Mouse (Mus musculus): ENCODE measurements around the gene Ak8. TPM values are rescaled to one million over a fixed set of nuclear protein-coding genes. Genes with fewer than 3 reads are reported as not detected.

Gene Ak8
- polyA plus RNA-seq, 1 experiment from 2014 or later: 0.70 TPM

DNA sequence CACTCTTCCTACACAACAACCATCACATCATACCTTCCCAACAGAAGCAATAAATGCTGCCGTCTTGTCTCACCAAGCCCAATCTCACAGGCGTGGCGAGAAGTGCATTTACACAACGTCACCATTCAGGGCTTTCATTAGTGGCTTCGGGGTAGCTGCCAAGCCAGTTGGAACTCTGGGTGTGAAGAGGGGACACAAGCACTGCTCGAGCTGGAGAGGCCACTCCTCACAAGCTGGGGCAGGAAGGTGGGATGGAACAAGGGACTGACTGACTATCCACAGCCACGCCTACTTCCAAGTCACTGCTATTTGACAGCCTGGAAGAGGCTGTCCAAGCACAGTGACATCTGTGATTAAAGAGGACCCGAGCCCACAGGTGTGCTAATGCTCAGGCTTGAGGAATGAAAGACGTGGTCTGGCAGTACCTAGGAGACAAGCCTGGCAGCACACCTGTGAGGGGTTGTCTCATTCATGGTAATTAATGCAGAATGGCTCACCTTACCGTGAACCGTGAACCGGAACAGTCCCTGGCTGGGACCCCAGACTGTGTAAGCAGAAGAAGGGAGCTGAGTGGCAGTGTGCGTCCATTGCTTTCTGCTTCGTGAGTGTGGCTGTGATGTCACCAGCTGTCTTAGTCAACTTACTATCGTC, 46.8 kb downstream of the Ak8 start:
- no peak for DNase-seq (ENCODE audit: low spot score)
- WGBS: 77% methylated on average over 15 of the region's 15 CpGs
- H3K27me3 ChIP-seq (replicated peaks; ENCODE audit: low read depth, poor library complexity, severe bottlenecking): peaks cover 45% of the 10 kb centered on the region

DNA sequence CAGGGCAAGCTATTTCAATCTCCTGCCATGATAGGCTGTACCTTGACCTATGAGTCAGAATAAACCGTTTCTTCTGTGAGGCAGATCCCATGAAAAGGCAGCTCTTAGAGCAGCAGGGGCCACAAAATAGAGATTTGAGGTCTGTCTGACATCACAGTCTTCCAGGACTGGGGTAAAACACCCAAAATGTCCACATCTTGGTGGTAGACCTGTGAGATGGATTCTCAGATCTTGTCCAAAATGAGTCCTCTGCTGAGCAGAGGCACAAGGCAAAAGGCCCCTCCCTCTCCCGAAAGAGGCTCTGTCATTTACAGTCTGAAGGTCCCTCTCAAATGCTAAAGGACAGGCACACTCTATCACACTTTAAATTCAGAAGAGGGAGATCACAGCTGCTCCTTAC, 47.7 kb downstream of the Ak8 start:
- Histone ChIP-seq H3K27ac (replicated peaks) (no peak overlapping the region), H3K36me3 (replicated peaks) (no peaks in the 10 kb centered on the region), H3K27me3 (replicated peaks; ENCODE audit: low read depth, poor library complexity, severe bottlenecking) (peaks cover 51% of the 10 kb centered on the region), H3K4me1 (peaks cover 33% of the 10 kb centered on the region), H3K4me3 (no peak overlapping the region), H3K9me3 (no peaks in the 10 kb centered on the region)
- no peak for DNase-seq (ENCODE audit: low spot score)
- WGBS: 89% methylated on average over 2 of the region's 2 CpGs

More for the DNA sequence above, 46.8 kb downstream of the Ak8 start:
- peaks cover 24% of the 10 kb centered on the region for H3K4me1 ChIP-seq
- no peaks in the 10 kb centered on the region for H3K9me3 ChIP-seq
- no peak overlapping the region for H3K4me3 ChIP-seq
- H3K27ac ChIP-seq (replicated peaks): no peak overlapping the region
- no peaks in the 10 kb centered on the region for H3K36me3 ChIP-seq (replicated peaks)

DNA sequence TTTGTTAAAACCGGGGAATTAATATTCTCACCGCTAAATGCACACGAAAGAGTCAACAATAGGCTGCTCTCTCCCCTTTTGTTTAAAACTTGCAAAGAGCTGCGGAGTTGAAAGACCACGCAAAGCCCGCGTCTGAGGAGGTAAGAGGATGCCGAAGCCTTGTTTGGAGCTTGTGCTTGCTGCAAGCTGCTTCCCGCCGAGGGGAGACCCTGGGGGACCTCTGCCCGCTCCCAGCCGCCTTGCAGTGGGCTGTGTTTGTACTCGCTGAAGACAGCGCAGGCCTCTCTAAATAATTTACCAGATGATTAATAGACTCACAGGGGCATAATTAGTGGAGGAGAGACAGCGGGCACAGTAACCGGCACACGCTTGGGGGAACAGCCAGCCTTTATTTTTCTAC, 51.2 kb downstream of the Ak8 start:
- peak overlapping the region; percentile 51; the same call in 1 of the 2 replicates for H3K27ac ChIP-seq (replicated peaks)
- peaks cover 49% of the 10 kb centered on the region for H3K4me1 ChIP-seq
- H3K36me3 ChIP-seq (replicated peaks): no peaks in the 10 kb centered on the region
- H3K9me3 ChIP-seq: no peaks in the 10 kb centered on the region
- H3K27me3 ChIP-seq (replicated peaks; ENCODE audit: low read depth, poor library complexity, severe bottlenecking): peaks cover 80% of the 10 kb centered on the region
- H3K4me3 ChIP-seq: peak overlapping the region; percentile 60
- under 1% methylated on average over 17 of the region's 17 CpGs for WGBS
- DNase-seq (ENCODE audit: low spot score): peak; percentile 66

DNA sequence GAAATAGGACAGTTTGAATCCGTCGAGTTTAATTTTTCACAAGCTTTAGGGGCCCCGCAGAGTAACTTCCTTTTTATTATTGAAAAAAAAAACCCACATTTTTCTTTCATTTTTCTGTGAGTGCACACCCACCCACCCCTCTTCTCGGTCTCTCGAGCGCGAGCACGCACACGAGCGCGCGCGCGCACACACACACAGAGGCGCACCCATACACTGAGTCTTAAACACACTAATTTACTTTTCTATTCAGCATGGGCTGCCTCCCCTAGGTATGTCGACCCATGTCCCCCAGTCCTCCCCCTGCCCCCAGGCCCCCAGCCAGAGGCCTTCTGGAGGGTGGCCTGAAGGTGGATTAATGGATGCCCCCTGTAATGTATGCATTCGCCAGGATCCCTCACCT, 51.7 kb downstream of the Ak8 start:
- Histone ChIP-seq H3K4me3 (peak overlapping the region; percentile 60), H3K4me1 (peaks cover 53% of the 10 kb centered on the region), H3K27ac (replicated peaks) (0 out of 2 replicates have a peak overlapping the region, but pooled peaks have one; percentile 14), H3K9me3 (no peaks in the 10 kb centered on the region), H3K36me3 (replicated peaks) (no peaks in the 10 kb centered on the region), H3K27me3 (replicated peaks; ENCODE audit: low read depth, poor library complexity, severe bottlenecking) (peaks cover 85% of the 10 kb centered on the region)
- WGBS: 15% methylated on average over 17 of the region's 17 CpGs
- DNase-seq (ENCODE audit: low spot score): peak; percentile 56

DNA sequence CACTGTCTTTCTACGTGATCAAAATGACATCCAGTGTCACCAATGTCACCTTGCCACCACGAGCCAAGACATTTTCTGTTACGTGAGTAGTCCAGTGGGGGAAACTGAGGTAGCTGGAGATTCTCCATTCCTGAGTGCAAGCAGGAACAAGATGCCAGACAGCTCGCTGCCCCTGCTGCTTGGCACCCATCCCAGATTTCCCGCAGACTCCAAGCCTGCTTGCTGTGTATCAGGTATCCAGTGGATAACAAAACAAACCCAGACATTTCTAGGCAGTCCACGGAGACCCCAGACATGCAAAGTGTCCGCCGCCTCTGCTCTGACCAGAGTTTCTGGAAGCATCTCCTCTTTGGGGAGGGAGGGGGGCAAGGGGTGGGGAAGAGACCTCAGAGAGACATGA, 52.4 kb downstream of the Ak8 start:
- H3K36me3 ChIP-seq (replicated peaks): no peaks in the 10 kb centered on the region

DNA sequence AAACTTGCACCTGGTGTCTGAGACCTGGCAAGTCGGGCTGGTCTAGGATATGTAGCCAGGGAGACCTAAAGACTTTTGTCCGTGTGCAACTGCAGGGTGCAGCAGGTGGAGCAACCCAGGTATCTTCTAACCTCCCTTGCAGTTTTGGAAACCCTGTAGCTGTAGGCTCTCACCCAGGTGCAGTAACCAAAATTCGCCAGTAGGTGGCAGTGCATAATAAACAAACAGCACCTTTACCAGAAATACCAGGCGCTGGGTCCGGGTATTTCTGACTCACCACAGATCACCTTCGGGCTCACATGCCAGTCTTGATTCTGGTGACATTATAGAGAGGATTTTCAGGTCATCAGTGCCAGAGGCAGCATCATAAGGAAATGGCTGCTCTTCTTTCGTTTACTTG, 55.5 kb downstream of the Ak8 start:
- WGBS: 1% methylated on average over 7 of the region's 7 CpGs
- no peaks in the 10 kb centered on the region for H3K36me3 ChIP-seq (replicated peaks)
- no peaks in the 10 kb centered on the region for H3K9me3 ChIP-seq
- no peak overlapping the region for H3K27ac ChIP-seq (replicated peaks)
- peaks cover 46% of the 10 kb centered on the region for H3K4me1 ChIP-seq
- H3K27me3 ChIP-seq (replicated peaks; ENCODE audit: low read depth, poor library complexity, severe bottlenecking): peaks cover 88% of the 10 kb centered on the region
- DNase-seq (ENCODE audit: low spot score): peak; percentile 82
- H3K4me3 ChIP-seq: no peak overlapping the region

More for the DNA sequence above, 52.4 kb downstream of the Ak8 start:
- H3K27ac ChIP-seq (replicated peaks): 0 out of 2 replicates have a peak overlapping the region, but pooled peaks have one; percentile 7
- no peak for DNase-seq (ENCODE audit: low spot score)
- H3K4me1 ChIP-seq: peaks cover 55% of the 10 kb centered on the region
- H3K9me3 ChIP-seq: no peaks in the 10 kb centered on the region
- H3K4me3 ChIP-seq: no peak overlapping the region
- whole genome bisulfite sequencing: 50% methylated on average over 8 of the region's 8 CpGs
- H3K27me3 ChIP-seq (replicated peaks; ENCODE audit: low read depth, poor library complexity, severe bottlenecking): peaks cover 88% of the 10 kb centered on the region

DNA sequence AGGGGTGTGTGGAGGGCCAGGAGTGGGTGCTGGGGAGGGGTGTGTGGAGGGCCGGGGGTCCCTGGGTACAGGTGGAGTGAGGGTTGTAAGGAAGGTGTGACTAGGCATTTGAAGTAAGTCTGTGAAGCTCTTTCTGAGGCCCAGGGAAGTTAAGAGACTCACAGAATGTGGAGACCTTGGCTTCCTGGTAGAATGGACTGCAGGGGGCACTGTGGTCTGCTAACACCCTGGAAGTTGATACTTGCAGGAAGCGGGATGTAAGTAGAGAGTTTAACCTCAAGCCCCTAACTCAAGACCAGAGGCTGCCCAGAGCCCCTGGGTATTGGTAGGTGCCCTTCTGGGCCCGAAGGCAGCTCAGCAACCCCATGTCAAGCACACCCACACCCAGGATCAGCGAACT, 56.2 kb downstream of the Ak8 start:
- Histone ChIP-seq H3K9me3 (no peaks in the 10 kb centered on the region), H3K27me3 (replicated peaks; ENCODE audit: low read depth, poor library complexity, severe bottlenecking) (peaks cover 80% of the 10 kb centered on the region), H3K4me3 (no peak overlapping the region), H3K4me1 (peaks cover 38% of the 10 kb centered on the region), H3K27ac (replicated peaks) (no peak overlapping the region), H3K36me3 (replicated peaks) (no peaks in the 10 kb centered on the region)
- DNase-seq (ENCODE audit: low spot score): peak; percentile 77
- 39% methylated on average over 4 of the region's 4 CpGs for WGBS

DNA sequence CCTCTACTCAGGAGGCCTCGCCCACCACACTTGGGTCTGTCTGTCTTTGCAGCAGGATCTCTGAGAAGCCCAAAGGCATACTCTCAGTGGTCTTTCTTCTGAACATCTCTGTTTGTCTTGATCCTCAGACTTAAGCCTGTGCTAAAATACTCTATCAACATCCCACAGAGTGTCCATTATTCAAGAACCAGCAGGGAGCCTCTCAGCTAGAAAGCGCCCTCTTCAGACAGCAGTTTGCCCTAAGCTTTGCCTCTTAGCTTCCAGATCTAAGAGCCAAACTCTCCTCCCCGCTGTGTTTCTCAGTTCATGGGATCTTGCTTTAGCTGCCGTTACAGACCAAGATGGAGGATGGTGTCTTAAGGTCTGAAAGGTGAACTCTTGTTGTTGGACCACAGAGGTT, 59.5 kb downstream of the Ak8 start:
- Histone ChIP-seq H3K36me3 (replicated peaks) (no peaks in the 10 kb centered on the region), H3K27me3 (replicated peaks; ENCODE audit: low read depth, poor library complexity, severe bottlenecking) (peaks cover 49% of the 10 kb centered on the region), H3K27ac (replicated peaks) (no peak overlapping the region), H3K4me1 (peaks cover 20% of the 10 kb centered on the region; the same call in 1 of the 2 replicates), H3K9me3 (no peaks in the 10 kb centered on the region), H3K4me3 (no peak overlapping the region)
- WGBS: 34% methylated on average over 4 of the region's 4 CpGs
- DNase-seq (ENCODE audit: low spot score): no peak

DNA sequence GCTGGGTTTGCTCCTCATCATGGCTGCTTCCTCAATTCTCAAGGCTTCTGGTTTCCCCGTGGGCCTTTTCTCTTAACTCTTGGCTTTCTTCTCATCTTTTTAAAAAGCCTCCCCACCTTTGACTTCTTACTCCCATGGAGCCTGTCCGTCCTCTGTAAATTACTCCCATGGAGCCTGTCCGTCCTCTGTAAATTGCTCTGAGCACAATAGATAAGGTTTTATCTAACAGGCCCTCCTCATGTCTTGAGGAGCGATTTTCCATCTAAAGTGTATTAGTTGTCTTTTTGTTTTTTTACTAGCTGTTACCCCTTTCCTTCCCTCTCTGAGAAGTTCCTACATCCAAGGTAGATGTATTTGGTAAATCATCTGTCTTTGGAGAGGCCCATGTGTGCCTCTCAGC, 66.6 kb downstream of the Ak8 start:
- H3K4me3 ChIP-seq: no peak overlapping the region
- no peak for DNase-seq (ENCODE audit: low spot score)
- H3K4me1 ChIP-seq: peaks cover 12% of the 10 kb centered on the region
- whole genome bisulfite sequencing: 85% methylated on average over 4 of the region's 4 CpGs
- H3K27ac ChIP-seq (replicated peaks): no peak overlapping the region
- no peaks in the 10 kb centered on the region for H3K36me3 ChIP-seq (replicated peaks)
- H3K27me3 ChIP-seq (replicated peaks; ENCODE audit: low read depth, poor library complexity, severe bottlenecking): peaks cover 6% of the 10 kb centered on the region
- H3K9me3 ChIP-seq: no peaks in the 10 kb centered on the region

DNA sequence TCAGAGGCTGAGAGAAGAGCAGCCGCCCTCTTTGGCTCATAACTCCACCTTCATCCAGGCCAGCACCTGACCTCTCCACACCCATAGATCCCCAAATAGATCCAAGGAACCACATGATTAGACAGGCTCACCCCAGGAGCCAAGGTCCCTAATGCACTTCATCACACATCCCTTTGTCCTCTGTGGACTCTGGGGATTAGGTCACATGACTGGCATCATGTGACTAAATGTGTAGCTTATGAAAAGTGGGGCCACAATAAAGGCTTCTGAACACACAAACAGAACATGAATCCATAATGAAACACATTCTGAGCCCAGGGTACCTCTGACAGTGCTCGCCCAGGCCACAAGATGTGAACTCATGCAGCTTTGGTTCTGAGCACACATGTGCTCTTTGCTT, 67.1 kb downstream of the Ak8 start:
- WGBS: 91% methylated on average over 2 of the region's 2 CpGs
- no peak overlapping the region for H3K27ac ChIP-seq (replicated peaks)

DNA sequence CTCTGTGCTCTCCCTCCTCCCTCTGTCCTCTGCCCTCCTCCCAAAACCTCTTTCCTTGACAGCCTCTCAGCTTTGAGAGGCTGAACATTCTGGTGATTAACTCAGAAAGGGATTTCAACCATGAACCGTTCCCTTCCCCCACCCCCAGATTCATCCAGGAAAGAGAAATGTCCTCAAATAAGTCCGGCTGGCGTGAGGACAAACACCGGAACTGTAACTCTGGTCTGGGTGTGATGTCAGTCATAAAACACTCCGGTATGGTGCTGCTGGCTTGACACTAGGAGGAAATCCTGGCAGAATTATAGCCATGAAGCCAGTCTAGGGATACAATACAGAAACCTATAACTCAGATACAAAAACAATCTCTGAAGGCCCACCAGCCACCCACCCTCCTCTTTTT, 70.7 kb downstream of the Ak8 start:
- peaks cover 13% of the 10 kb centered on the region for H3K4me1 ChIP-seq
- DNase-seq (ENCODE audit: low spot score): no peak
- 80% methylated on average over 5 of the region's 5 CpGs for WGBS
- H3K4me3 ChIP-seq: no peak overlapping the region
- H3K27me3 ChIP-seq (replicated peaks; ENCODE audit: low read depth, poor library complexity, severe bottlenecking): peaks cover 6% of the 10 kb centered on the region; the same call in 1 of the 2 replicates
- no peaks in the 10 kb centered on the region for H3K9me3 ChIP-seq
- no peaks in the 10 kb centered on the region for H3K36me3 ChIP-seq (replicated peaks)
- H3K27ac ChIP-seq (replicated peaks): no peak overlapping the region

More for the DNA sequence above, 67.1 kb downstream of the Ak8 start:
- H3K9me3 ChIP-seq: no peaks in the 10 kb centered on the region
- no peak overlapping the region for H3K4me3 ChIP-seq
- peaks cover 9% of the 10 kb centered on the region for H3K4me1 ChIP-seq
- no peaks in the 10 kb centered on the region for H3K36me3 ChIP-seq (replicated peaks)
- DNase-seq (ENCODE audit: low spot score): no peak
- peaks cover 6% of the 10 kb centered on the region for H3K27me3 ChIP-seq (replicated peaks; ENCODE audit: low read depth, poor library complexity, severe bottlenecking)

DNA sequence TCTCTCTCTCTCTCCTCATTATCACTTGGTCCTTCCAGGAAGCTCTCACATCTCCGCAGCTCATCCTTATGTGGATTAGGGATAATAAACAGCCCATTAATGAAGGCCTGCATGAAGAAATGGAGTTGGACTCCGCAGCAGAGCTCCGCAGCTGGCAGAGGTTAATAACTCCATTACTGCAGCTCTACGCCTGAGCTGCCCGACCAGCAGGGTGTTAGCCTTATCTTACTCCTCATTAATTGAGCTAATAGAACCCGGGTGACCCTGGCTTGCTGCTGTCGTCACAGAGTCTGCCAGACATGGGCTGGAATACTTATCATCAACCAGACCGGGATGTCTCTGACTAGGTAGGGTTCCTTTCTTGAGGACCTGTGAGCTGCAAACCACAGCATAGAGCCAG, 74.1 kb downstream of the Ak8 start:
- DNase-seq (ENCODE audit: low spot score): no peak
- peaks cover 38% of the 10 kb centered on the region for H3K4me1 ChIP-seq
- H3K27me3 ChIP-seq (replicated peaks; ENCODE audit: low read depth, poor library complexity, severe bottlenecking): peaks cover 12% of the 10 kb centered on the region
- no peak overlapping the region for H3K27ac ChIP-seq (replicated peaks)
- no peak overlapping the region for H3K4me3 ChIP-seq
- no peaks in the 10 kb centered on the region for H3K36me3 ChIP-seq (replicated peaks)
- no peaks in the 10 kb centered on the region for H3K9me3 ChIP-seq
- 72% methylated on average over 8 of the region's 8 CpGs for WGBS

DNA sequence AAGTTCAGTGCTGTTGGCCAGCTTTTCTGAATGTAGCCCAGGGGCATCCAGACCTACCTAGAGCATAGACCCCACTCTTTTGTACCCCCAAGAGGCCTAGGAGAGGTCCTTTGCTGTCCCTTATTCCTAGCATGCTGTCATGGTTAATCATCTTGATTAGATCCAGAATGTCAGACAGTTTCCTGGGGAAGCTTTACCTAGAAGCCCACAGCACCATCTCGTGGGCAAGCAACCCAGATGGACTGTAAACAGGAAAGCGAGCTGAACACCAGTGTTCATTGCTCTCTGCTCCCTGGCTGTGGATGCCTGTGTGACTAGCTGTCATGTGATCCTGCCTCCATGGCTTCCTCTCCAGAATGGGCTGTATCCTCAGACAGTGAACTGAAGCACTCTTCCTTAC, 76.8 kb downstream of the Ak8 start:
- 51% methylated on average over 2 of the region's 2 CpGs for WGBS
- H3K27me3 ChIP-seq (replicated peaks; ENCODE audit: low read depth, poor library complexity, severe bottlenecking): peaks cover 26% of the 10 kb centered on the region

More for the DNA sequence above, 76.8 kb downstream of the Ak8 start:
- DNase-seq (ENCODE audit: low spot score): no peak
- H3K9me3 ChIP-seq: no peaks in the 10 kb centered on the region
- H3K4me1 ChIP-seq: peaks cover 40% of the 10 kb centered on the region
- H3K4me3 ChIP-seq: no peak overlapping the region
- H3K27ac ChIP-seq (replicated peaks): no peak overlapping the region
- no peaks in the 10 kb centered on the region for H3K36me3 ChIP-seq (replicated peaks)

Data from embryonic facial prominence, embryonic 10.5 days (tissue).